Mouse (Mus musculus): Measurements from ENCODE around the gene Yod1.

- TF ChIP-seq GATA1 (IDR thresholded peaks at IDR 0.05; ENCODE audit: borderline replicate concordance, low read length) (no peak), FLI1 (IDR thresholded peaks at IDR 0.05; ENCODE audit: low read length) (no peak)
Observed at GRCm38 (mm10) chr1:130738551-130739106, 21.5 kb downstream of the Yod1 start.
